Mouse (Mus musculus) forebrain, embryonic 14.5 days (tissue): ENCODE measurements around the gene Colgalt2. TPM values are rescaled to one million over a fixed set of nuclear protein-coding genes. Genes with fewer than 3 reads are reported as not detected.

Source experiments
- ATAC-seq: fragments of 200-750 bp; cut with Nextera tagmentation; 2 replicates; pipeline ENCODE4 v1.8.0; 2017; ENCODE audit warnings: mild to moderate bottlenecking, moderate library complexity
- DNase-seq: peaks from one replicate; pipeline ENCODE4 v3.0.0-alpha.2; 2015; ENCODE audit warnings: low spot score
- H3K27ac ChIP-seq: fragments of 300-500 bp; sonication (generic); 2 replicates; pipeline ENCODE4 v1.5.1; 2014; ENCODE audit warnings: low read depth, mild to moderate bottlenecking, control low read depth, low read length, moderate library complexity
- H3K27me3 ChIP-seq: fragments of 300-500 bp; sonication (generic); replicated peaks from 2 replicates; pipeline ENCODE4 v1.6.1; 2014; ENCODE audit warnings: low read length, control low read depth, mixed read lengths; ENCODE audit not compliant: control insufficient read depth, insufficient read depth
- H3K36me3 ChIP-seq: fragments of 300-500 bp; sonication (generic); 2 replicates; pipeline ENCODE4 v1.6.1; 2014; ENCODE audit warnings: low read length, control low read depth; ENCODE audit not compliant: control insufficient read depth, insufficient read depth
- H3K4me1 ChIP-seq: fragments of 300-500 bp; sonication (generic); 2 replicates; pipeline ENCODE4 v1.6.1; 2014; ENCODE audit warnings: antibody characterized with exemption, low read length, control low read depth; ENCODE audit not compliant: control insufficient read depth, insufficient read depth
- H3K4me2 ChIP-seq: fragments of 300-500 bp; sonication (generic); 2 replicates; pipeline ENCODE4 v1.6.1; 2014; ENCODE audit warnings: mild to moderate bottlenecking, control low read depth, low read length
- H3K4me3 ChIP-seq: fragments of 300-500 bp; sonication (generic); 2 replicates; pipeline ENCODE4 v1.5.1; 2014; ENCODE audit warnings: low read depth, low read length, control low read depth
- H3K9ac ChIP-seq: fragments of 300-500 bp; sonication (generic); 2 replicates; pipeline ENCODE4 v1.6.1; 2014; ENCODE audit warnings: mild to moderate bottlenecking, low read length, control low read depth, moderate library complexity
- H3K9me3 ChIP-seq: fragments of 300-500 bp; sonication (generic); replicated peaks from 2 replicates; pipeline ENCODE4 v1.6.1; 2016; ENCODE audit warnings: low read length, control low read depth, mixed read lengths; ENCODE audit not compliant: control insufficient read depth
- WGBS: fragments of 180-500 bp; shearing (Covaris S2); extraction: QIAGEN DNeasy Blood & Tissue Kit; methylation state at CpG from one replicate; pipeline ENCODE4 v1.1.7; 2014; 5-methylcytosine and 5-hydroxymethylcytosine counted together
- polyA plus RNA-seq: library from polyadenylated mRNA; unstranded; fragments of >200 nt; fragmentation: Nextera tagmentation; extraction: Ambion mirVana; gene quantifications from 2 replicates; pipeline ENCODE4 v1.2.1, GENCODE M21; 2014

The Colgalt2 gene
- polyA plus RNA-seq, 1 experiment from 2014 or later: 2.6 TPM

- H3K9ac ChIP-seq: no peak overlapping the region
- WGBS: 91% methylated on average over 1 of the region's 1 CpGs
- no peak for DNase-seq
- no peak overlapping the region for H3K27ac ChIP-seq
- no peak for ATAC-seq
- no peaks in the 10 kb centered on the region for H3K4me1 ChIP-seq
- H3K27me3 ChIP-seq: no peaks in the 10 kb centered on the region
- no peak overlapping the region for H3K4me3 ChIP-seq
- no peaks in the 10 kb centered on the region for H3K9me3 ChIP-seq
- no peak overlapping the region for H3K4me2 ChIP-seq
- H3K36me3 ChIP-seq: no peaks in the 10 kb centered on the region
Observed at GRCm38 (mm10) chr1:152492258-152492657, 92.6 kb downstream of the Colgalt2 start.

GRCm38 (mm10) chr1:152496831-152497230 is 97.2 kb downstream of the Colgalt2 start:
- no peak overlapping the region for H3K9ac ChIP-seq
- 78% methylated on average over 2 of the region's 2 CpGs for WGBS
- no peak for DNase-seq
- H3K4me1 ChIP-seq: no peaks in the 10 kb centered on the region
- H3K4me3 ChIP-seq: no peak overlapping the region
- no peaks in the 10 kb centered on the region for H3K9me3 ChIP-seq
- no peak for ATAC-seq
- H3K27me3 ChIP-seq: no peaks in the 10 kb centered on the region
- H3K4me2 ChIP-seq: no peak overlapping the region
- no peak overlapping the region for H3K27ac ChIP-seq
- no peaks in the 10 kb centered on the region for H3K36me3 ChIP-seq

- no peak for DNase-seq
- H3K9me3 ChIP-seq: no peaks in the 10 kb centered on the region
- no peaks in the 10 kb centered on the region for H3K36me3 ChIP-seq
- H3K9ac ChIP-seq: no peak overlapping the region
- WGBS: 76% methylated on average over 11 of the region's 11 CpGs
- no peaks in the 10 kb centered on the region for H3K27me3 ChIP-seq
- H3K4me3 ChIP-seq: no peak overlapping the region
- H3K4me1 ChIP-seq: no peaks in the 10 kb centered on the region
- no peak overlapping the region for H3K4me2 ChIP-seq
- H3K27ac ChIP-seq: no peak overlapping the region
- ATAC-seq: no peak
Observed at GRCm38 (mm10) chr1:152497581-152497980, 98.0 kb downstream of the Colgalt2 start.

GRCm38 (mm10) chr1:152499802-152500201 is 100.2 kb downstream of the Colgalt2 start:
- Histone ChIP-seq H3K36me3 (no peaks in the 10 kb centered on the region), H3K4me2 (no peak overlapping the region), H3K9ac (no peak overlapping the region), H3K27me3 (no peaks in the 10 kb centered on the region), H3K4me1 (no peaks in the 10 kb centered on the region), H3K9me3 (no peaks in the 10 kb centered on the region), H3K27ac (no peak overlapping the region), H3K4me3 (no peak overlapping the region)
- ATAC-seq: no peak
- WGBS: 88% methylated on average over 12 of the region's 12 CpGs
- DNase-seq: no peak

GRCm38 (mm10) chr1:152506175-152506574 is 106.5 kb downstream of the Colgalt2 start:
- Histone ChIP-seq H3K36me3 (no peaks in the 10 kb centered on the region), H3K4me2 (no peak overlapping the region), H3K27me3 (no peaks in the 10 kb centered on the region), H3K9ac (no peak overlapping the region), H3K4me3 (no peak overlapping the region), H3K9me3 (no peaks in the 10 kb centered on the region), H3K27ac (no peak overlapping the region), H3K4me1 (no peaks in the 10 kb centered on the region)
- DNase-seq (no peak), ATAC-seq (no peak)
- WGBS: 92% methylated on average over 5 of the region's 5 CpGs

DNA sequence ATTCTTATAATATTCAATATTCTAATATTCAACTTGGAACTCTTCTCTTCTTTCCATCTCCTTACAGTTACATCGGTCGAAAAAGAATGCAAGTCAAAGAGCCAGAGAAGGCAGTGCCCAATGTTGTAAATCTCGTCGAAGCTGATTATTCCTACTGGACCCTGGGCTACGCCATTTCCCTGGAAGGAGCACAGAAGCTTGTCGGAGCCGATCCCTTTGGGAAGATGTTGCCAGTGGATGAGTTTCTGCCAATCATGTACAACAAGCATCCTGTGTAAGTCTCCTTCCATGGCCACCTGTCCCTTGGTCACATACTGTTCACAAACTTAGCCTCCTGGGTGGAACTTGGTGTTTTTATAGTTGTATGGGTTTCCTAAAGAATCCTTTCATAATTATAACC is 107.1 kb downstream of the Colgalt2 start:
- DNase-seq (no peak), ATAC-seq (no peak)
- Histone ChIP-seq H3K4me1 (no peaks in the 10 kb centered on the region), H3K27me3 (no peaks in the 10 kb centered on the region), H3K36me3 (no peaks in the 10 kb centered on the region), H3K9ac (no peak overlapping the region), H3K9me3 (no peaks in the 10 kb centered on the region), H3K27ac (no peak overlapping the region), H3K4me3 (no peak overlapping the region), H3K4me2 (no peak overlapping the region)
- WGBS: 96% methylated on average over 7 of the region's 7 CpGs

DNA sequence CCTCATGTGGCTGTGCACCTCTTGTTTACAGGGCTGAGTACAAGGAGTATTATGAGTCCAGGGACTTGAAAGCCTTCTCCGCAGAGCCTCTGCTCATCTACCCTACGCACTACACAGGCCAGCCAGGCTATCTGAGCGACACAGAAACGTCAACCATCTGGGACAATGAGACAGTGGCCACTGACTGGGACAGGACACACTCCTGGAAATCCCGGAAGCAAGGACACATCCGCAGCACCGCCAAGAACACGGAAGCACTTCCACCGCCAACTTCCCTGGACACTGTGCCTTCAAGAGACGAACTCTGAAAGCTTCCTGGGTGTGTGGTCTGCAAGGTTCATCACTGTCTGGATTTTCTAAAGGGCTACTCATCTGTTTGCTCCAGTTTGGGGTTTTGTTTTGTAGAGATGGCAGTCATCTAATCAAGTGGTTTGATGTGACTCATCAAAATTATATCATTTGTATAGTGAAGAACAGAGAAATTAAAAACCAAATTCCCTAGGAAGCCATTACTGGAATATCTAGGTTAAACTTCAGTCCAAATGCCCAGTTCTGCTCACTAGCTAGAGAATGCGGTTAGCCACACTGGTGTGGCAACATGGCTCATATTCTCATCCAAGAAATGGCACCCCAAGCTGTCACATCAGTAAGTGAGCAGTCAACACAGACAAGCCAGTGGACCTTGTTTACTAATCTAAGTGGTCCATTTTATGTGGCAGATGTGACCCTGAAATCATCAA is 109.0 kb downstream of the Colgalt2 start:
- Histone ChIP-seq H3K9ac (no peak overlapping the region), H3K27me3 (no peaks in the 10 kb centered on the region), H3K36me3 (no peaks in the 10 kb centered on the region), H3K4me2 (no peak overlapping the region), H3K4me1 (no peaks in the 10 kb centered on the region), H3K4me3 (no peak overlapping the region), H3K27ac (no peak overlapping the region), H3K9me3 (no peaks in the 10 kb centered on the region)
- 92% methylated on average over 11 of the region's 11 CpGs for WGBS
- no peak for ATAC-seq
- DNase-seq: no peak

GRCm38 (mm10) chr1:152511237-152511636 is 111.6 kb downstream of the Colgalt2 start:
- DNase-seq (peak; percentile 50), ATAC-seq (peak; percentile 48)
- Histone ChIP-seq H3K27me3 (no peaks in the 10 kb centered on the region), H3K9me3 (no peaks in the 10 kb centered on the region), H3K27ac (no peak overlapping the region), H3K4me3 (no peak overlapping the region), H3K36me3 (no peaks in the 10 kb centered on the region), H3K9ac (no peak overlapping the region), H3K4me1 (no peaks in the 10 kb centered on the region), H3K4me2 (no peak overlapping the region)
- WGBS: 72% methylated on average over 4 of the region's 4 CpGs

GRCm38 (mm10) chr1:152514256-152514655 is 114.6 kb downstream of the Colgalt2 start:
- H3K9me3 ChIP-seq: no peaks in the 10 kb centered on the region
- DNase-seq (peak; percentile 24), ATAC-seq (no peak)
- no peak overlapping the region for H3K4me2 ChIP-seq
- no peak overlapping the region for H3K27ac ChIP-seq
- H3K4me1 ChIP-seq: no peaks in the 10 kb centered on the region
- H3K4me3 ChIP-seq: no peak overlapping the region
- no peak overlapping the region for H3K9ac ChIP-seq
- 64% methylated on average over 4 of the region's 4 CpGs for WGBS
- no peaks in the 10 kb centered on the region for H3K27me3 ChIP-seq
- peaks cover 13% of the 10 kb centered on the region; the same call in 1 of the 2 replicates for H3K36me3 ChIP-seq
